Mouse (Mus musculus) kidney, adult 18-20 months (tissue): ENCODE data around the gene Arid2.
"Not testable (repeated sequence)": the region's sequence is repeated elsewhere in the genome, so short reads cannot be mapped to it uniquely, and the experiment has no call there.

Experiments
- DNase-seq: peaks from one replicate; pipeline ENCODE4 v3.0.0; 2021

Gene Arid2

DNA sequence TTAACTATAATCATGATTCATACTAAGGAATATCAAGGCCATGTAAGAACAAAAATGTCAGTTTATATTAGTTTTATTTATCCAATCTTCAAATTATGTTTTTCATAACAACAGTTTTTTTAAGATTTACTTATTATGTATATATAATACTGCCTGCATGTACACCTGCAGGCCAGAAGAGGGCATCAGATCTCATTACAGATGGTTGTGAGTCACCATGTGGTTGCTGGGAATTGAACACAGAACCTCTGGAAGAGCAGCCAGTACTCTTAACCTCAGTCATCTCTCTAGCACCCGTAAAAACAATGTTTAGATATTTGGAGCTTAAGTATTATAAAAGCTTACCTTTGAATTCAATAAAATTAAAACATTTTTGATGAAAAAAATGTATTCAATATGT, 146.9 kb downstream of the Arid2 start:
- no peak for DNase-seq

DNA sequence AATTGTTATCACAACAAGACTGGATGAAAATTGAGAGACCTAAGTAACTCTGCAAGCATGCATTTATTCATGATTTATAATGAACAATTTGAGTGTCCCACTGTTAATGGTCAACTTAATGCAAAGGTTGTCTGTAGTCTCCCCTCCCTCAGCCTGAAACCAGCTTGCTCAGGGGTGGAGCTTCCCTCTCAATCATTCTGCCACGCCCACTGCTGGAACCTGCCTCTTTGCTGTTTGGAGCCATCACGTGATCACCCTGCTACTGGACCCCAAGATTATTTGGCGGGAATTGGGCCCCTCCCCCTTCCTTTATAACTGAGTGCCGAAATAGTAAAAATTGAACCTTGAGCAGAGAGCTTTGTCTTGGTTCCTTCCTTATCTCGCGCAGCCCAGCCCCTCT, 154.2 kb downstream of the Arid2 start:
- not testable (repeated sequence) for DNase-seq

DNA sequence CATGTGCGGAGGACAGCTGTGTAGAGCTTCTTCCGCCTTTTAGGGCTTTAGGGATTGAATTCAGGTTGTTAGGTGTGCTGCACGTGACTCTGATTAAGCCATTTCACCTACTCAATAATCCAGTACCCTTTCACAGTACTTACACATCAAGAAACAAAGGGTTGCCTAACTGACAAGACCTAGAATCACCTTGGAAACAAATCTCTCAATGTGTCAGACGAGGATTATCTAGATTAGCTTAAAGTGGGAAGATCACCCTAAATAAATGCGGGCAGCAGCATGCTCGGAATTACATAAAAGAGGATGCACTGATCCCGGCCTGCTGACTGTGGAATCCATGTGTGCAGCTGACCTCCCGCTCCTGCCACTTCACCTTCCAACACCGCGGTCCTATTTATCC, 159.5 kb downstream of the Arid2 start:
- DNase-seq, result no peak

DNA sequence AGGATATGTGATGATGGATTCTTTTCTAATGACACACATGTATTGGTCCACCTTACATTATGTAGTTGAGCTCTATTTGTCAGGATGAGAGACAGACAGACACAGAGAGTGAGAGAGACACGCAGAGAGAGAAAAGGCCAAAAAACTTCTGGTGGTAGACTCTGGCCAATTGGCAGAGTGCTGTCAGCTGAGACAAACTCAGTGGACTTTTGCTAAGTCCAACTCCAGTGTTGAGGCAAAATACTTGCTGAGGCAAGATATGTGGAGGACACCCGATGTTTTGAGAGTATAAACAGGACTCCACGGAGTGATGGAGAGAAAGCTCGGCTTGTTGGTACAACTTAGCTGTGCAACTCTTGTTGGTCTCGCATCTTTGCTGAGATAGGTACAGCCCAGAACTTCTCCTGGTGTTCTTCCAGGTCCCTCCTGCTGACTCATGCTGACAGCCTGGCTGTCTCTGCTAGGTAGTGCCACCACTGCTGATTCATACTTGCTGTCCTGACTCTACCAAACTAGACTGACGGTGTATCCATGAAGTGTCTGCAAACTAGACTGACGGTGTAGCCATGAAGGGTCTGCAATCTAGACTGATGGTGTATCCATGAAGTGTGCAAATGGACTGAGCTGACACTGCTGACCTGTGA, 161.5 kb downstream of the Arid2 start:
- DNase-seq, result peak; percentile 33

DNA sequence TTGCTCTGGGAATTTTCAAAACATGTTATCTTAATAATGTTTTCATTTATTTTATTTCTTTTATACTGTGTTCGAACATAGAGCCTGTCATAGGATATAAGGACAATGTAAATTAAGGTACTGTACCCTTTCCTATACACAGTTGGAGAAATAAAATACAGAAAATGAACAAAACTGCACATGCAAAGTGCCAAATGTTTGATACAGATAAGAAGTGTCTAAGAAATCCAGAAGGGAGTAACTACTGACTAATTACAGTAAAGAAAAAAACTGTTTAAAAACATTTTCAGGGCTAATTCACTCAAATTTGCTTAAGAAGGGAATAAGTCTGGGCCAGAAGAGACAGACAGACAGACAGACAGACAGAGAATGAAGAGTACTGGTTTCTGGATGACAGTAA, 166.0 kb downstream of the Arid2 start:
- no peak for DNase-seq
